Mouse (Mus musculus) hindbrain, embryonic 14.5 days (tissue): ENCODE measurements around the gene Lrch4. TPM values are rescaled to one million over a fixed set of nuclear protein-coding genes. Genes with fewer than 3 reads are reported as not detected.
A peak's percentile ranks its signal among the peaks of the same experiment; 100 is the strongest.

Experiments
- ATAC-seq: fragments of 200-750 bp; cut with Nextera tagmentation; 2 replicates; pipeline ENCODE4 v1.8.0; 2017; ENCODE audit warnings: moderate number of reproducible peaks, mild to moderate bottlenecking, moderate TSS enrichment, moderate library complexity; ENCODE audit not compliant: low FRiP score
- DNase-seq: peaks from one replicate; pipeline ENCODE4 v3.0.0-alpha.2; 2015; ENCODE audit warnings: low spot score
- H3K27ac ChIP-seq: fragments of 300-500 bp; sonication (generic); 2 replicates; pipeline ENCODE4 v1.5.1; 2014; ENCODE audit warnings: mild to moderate bottlenecking, moderate library complexity
- H3K27me3 ChIP-seq: fragments of 300-500 bp; sonication (generic); 2 replicates; pipeline ENCODE4 v1.6.1; 2014; ENCODE audit warnings: mild to moderate bottlenecking, low read length, mixed read lengths; ENCODE audit not compliant: control insufficient read depth, insufficient read depth
- H3K36me3 ChIP-seq: fragments of 300-500 bp; sonication (generic); replicated peaks from 2 replicates; pipeline ENCODE4 v1.6.1; 2014; ENCODE audit not compliant: control insufficient read depth, insufficient read depth
- H3K4me1 ChIP-seq: fragments of 300-500 bp; sonication (generic); replicated peaks from 2 replicates; pipeline ENCODE4 v1.6.1; 2014; ENCODE audit warnings: antibody characterized with exemption, low read length, mixed read lengths; ENCODE audit not compliant: control insufficient read depth, insufficient read depth
- H3K4me2 ChIP-seq: fragments of 300-500 bp; sonication (generic); replicated peaks from 2 replicates; pipeline ENCODE4 v1.6.1; 2014; ENCODE audit warnings: mild to moderate bottlenecking, moderate library complexity
- H3K4me3 ChIP-seq: fragments of 300-500 bp; sonication (generic); replicated peaks from 2 replicates; pipeline ENCODE4 v1.5.1; 2014; ENCODE audit warnings: mild to moderate bottlenecking, low read length
- H3K9ac ChIP-seq: fragments of 300-500 bp; sonication (generic); 2 replicates; pipeline ENCODE4 v1.6.1; 2014
- H3K9me3 ChIP-seq: fragments of 300-500 bp; sonication (generic); 2 replicates; pipeline ENCODE4 v1.6.1; 2016; ENCODE audit warnings: low read length; ENCODE audit not compliant: control insufficient read depth
- WGBS: fragments of 180-500 bp; shearing (Covaris S2); extraction: QIAGEN DNeasy Blood & Tissue Kit; methylation state at CpG from one replicate; pipeline ENCODE4 v1.1.7; 2014; 5-methylcytosine and 5-hydroxymethylcytosine counted together
- polyA plus RNA-seq: library from polyadenylated mRNA; unstranded; fragments of >200 nt; fragmentation: Nextera tagmentation; extraction: Ambion mirVana; gene quantifications from 2 replicates; pipeline ENCODE4 v1.2.1, GENCODE M21; 2014

Gene Lrch4
- 19.0 and 23.4 TPM in 2 replicates for polyA plus RNA-seq

GRCm38 (mm10) chr5:137628498-137629305 is at the start of gene Lrch4, which contains the start of the genes Fbxo24 and Gm20605:
TSS of gene Lrch4 (plus strand) at chr5:137629121.
TSS of gene Fbxo24 (minus strand) at chr5:137629002.
TSS of gene Gm20605 (plus strand) at chr5:137629175.
- ATAC-seq (peak; percentile 99), DNase-seq (peak; percentile 98)
- H3K36me3 ChIP-seq = peaks cover 1% of the 10 kb centered on the region
- H3K27ac ChIP-seq = peak within 1 kb of the TSS; percentile 92
- H3K4me2 ChIP-seq = peak within 1 kb of the TSS; percentile 63
- peak within 1 kb of the TSS; percentile 80 for H3K4me3 ChIP-seq
- peaks cover 37% of the 10 kb centered on the region for H3K4me1 ChIP-seq
- under 1% methylated on average over 45 of the region's 46 CpGs for WGBS
- no peaks in the 10 kb centered on the region for H3K27me3 ChIP-seq
- H3K9me3 ChIP-seq = no peaks in the 10 kb centered on the region
- H3K9ac ChIP-seq = peak within 1 kb of the TSS; percentile 85

- Histone ChIP-seq H3K9me3 (no peaks in the 10 kb centered on the region), H3K27me3 (no peaks in the 10 kb centered on the region), H3K4me3 (no peak overlapping the region), H3K36me3 (no peaks in the 10 kb centered on the region), H3K9ac (no peak overlapping the region), H3K4me1 (peaks cover 11% of the 10 kb centered on the region), H3K27ac (no peak overlapping the region), H3K4me2 (no peak overlapping the region)
- DNase-seq (no peak), ATAC-seq (no peak)
- 81% methylated on average over 6 of the region's 6 CpGs for WGBS
These were observed 48.7 kb upstream of the Lrch4 start for GRCm38 (mm10) chr5:137580246-137580645.

- no peak for ATAC-seq
- Histone ChIP-seq H3K4me1 (peaks cover 11% of the 10 kb centered on the region), H3K9ac (peak overlapping the region; percentile 53), H3K36me3 (no peaks in the 10 kb centered on the region), H3K27ac (no peak overlapping the region), H3K4me2 (peak overlapping the region; percentile 68), H3K4me3 (peak overlapping the region; percentile 33; the same call in 1 of the 2 replicates), H3K9me3 (no peaks in the 10 kb centered on the region), H3K27me3 (no peaks in the 10 kb centered on the region)
- DNase-seq = no peak
- WGBS = 40% methylated on average over 8 of the region's 8 CpGs
These were observed 46.2 kb upstream of the Lrch4 start for GRCm38 (mm10) chr5:137582702-137583101.

- H3K27ac ChIP-seq = peak overlapping the region; percentile 74
- no peaks in the 10 kb centered on the region for H3K9me3 ChIP-seq
- H3K27me3 ChIP-seq = no peaks in the 10 kb centered on the region
- peak overlapping the region; percentile 53 for H3K9ac ChIP-seq
- H3K4me2 ChIP-seq = peak overlapping the region; percentile 68
- no peaks in the 10 kb centered on the region for H3K36me3 ChIP-seq
- ATAC-seq (peak; percentile 87), DNase-seq (peak; percentile 81)
- H3K4me3 ChIP-seq = peak overlapping the region; percentile 33
- 15% methylated on average over 27 of the region's 27 CpGs for WGBS
- H3K4me1 ChIP-seq = peaks cover 11% of the 10 kb centered on the region
These were observed 45.2 kb upstream of the Lrch4 start for GRCm38 (mm10) chr5:137583670-137584169.

GRCm38 (mm10) chr5:137584976-137585375 is 43.9 kb upstream of the Lrch4 start:
- Histone ChIP-seq H3K4me3 (no peak overlapping the region), H3K9me3 (no peaks in the 10 kb centered on the region), H3K9ac (no peak overlapping the region), H3K27ac (no peak overlapping the region), H3K36me3 (no peaks in the 10 kb centered on the region), H3K4me2 (no peak overlapping the region), H3K27me3 (no peaks in the 10 kb centered on the region), H3K4me1 (peaks cover 11% of the 10 kb centered on the region)
- no peak for ATAC-seq
- peak; percentile 66 for DNase-seq
- WGBS = 38% methylated on average over 8 of the region's 8 CpGs

GRCm38 (mm10) chr5:137590507-137590906 is 38.4 kb upstream of the Lrch4 start:
- H3K27ac ChIP-seq = no peak overlapping the region
- WGBS = 84% methylated on average over 5 of the region's 5 CpGs
- no peaks in the 10 kb centered on the region for H3K27me3 ChIP-seq
- H3K9ac ChIP-seq = no peak overlapping the region
- H3K4me3 ChIP-seq = no peak overlapping the region
- ATAC-seq = no peak
- H3K4me1 ChIP-seq = no peaks in the 10 kb centered on the region
- H3K36me3 ChIP-seq = no peaks in the 10 kb centered on the region
- DNase-seq = no peak
- H3K4me2 ChIP-seq = no peak overlapping the region
- no peaks in the 10 kb centered on the region for H3K9me3 ChIP-seq

- no peak for ATAC-seq
- no peaks in the 10 kb centered on the region for H3K9me3 ChIP-seq
- 79% methylated on average over 7 of the region's 7 CpGs for WGBS
These were observed 33.0 kb upstream of the Lrch4 start for GRCm38 (mm10) chr5:137595921-137596320.

GRCm38 (mm10) chr5:137596601-137597261 is 32.2 kb upstream of the Lrch4 start:
- Histone ChIP-seq H3K9me3 (no peaks in the 10 kb centered on the region), H3K9ac (no peak overlapping the region), H3K4me3 (no peak overlapping the region; the same call in 1 of the 2 replicates), H3K27me3 (no peaks in the 10 kb centered on the region), H3K4me2 (peak overlapping the region; percentile 38), H3K4me1 (peaks cover 12% of the 10 kb centered on the region), H3K27ac (no peak overlapping the region), H3K36me3 (peaks cover 12% of the 10 kb centered on the region; the same call in 1 of the 2 replicates)
- 38% methylated on average over 25 of the region's 30 CpGs for WGBS
- no peak for DNase-seq
- ATAC-seq = no peak

More at GRCm38 (mm10) chr5:137595921-137596320, 33.0 kb upstream of the Lrch4 start:
- no peaks in the 10 kb centered on the region for H3K27me3 ChIP-seq
- H3K27ac ChIP-seq = no peak overlapping the region
- H3K36me3 ChIP-seq = peaks cover 12% of the 10 kb centered on the region; the same call in 1 of the 2 replicates
- H3K4me2 ChIP-seq = no peak overlapping the region
- peaks cover 12% of the 10 kb centered on the region for H3K4me1 ChIP-seq
- no peak overlapping the region for H3K9ac ChIP-seq
- no peak overlapping the region for H3K4me3 ChIP-seq
- no peak for DNase-seq

- DNase-seq (no peak), ATAC-seq (no peak)
- Histone ChIP-seq H3K4me2 (no peak overlapping the region), H3K4me3 (no peak overlapping the region), H3K27ac (no peak overlapping the region), H3K9ac (no peak overlapping the region), H3K4me1 (peaks cover 12% of the 10 kb centered on the region), H3K27me3 (no peaks in the 10 kb centered on the region), H3K36me3 (peaks cover 12% of the 10 kb centered on the region; the same call in 1 of the 2 replicates), H3K9me3 (no peaks in the 10 kb centered on the region)
- WGBS = 96% methylated on average over 6 of the region's 6 CpGs
These were observed 31.3 kb upstream of the Lrch4 start for GRCm38 (mm10) chr5:137597625-137598024.
